Mouse (Mus musculus) MEL (cell line): ENCODE measurements at regions not wholly inside any gene's neighbourhood (a gene's known extent, or its start where the extent isn't known, plus 50 kb on each side); places are given as distances from the start of the nearest gene placed in this dataset.

Experiments
- DNase-seq: peaks from one replicate; pipeline ENCODE4 v3.0.0; 2011; ENCODE audit warnings: low read depth, low spot score
- H3K27ac ChIP-seq: 2 replicates; pipeline ENCODE4 v1.5.1; 2012; ENCODE audit warnings: low read depth, mild to moderate bottlenecking, control low read depth, low read length, moderate library complexity; ENCODE audit not compliant: control insufficient read depth
- H3K27me3 ChIP-seq, 2 experiments: fragments of 150-350 bp in 1 of 2; sonication (generic) in 1 of 2; 2 replicates each; pipeline ENCODE4 v1.6.1; 2012; ENCODE audit warnings: low read length in 2 of 2, mild to moderate bottlenecking in 2 of 2, improper control_type of control experiment in 1 of 2, moderate library complexity in 1 of 2; ENCODE audit not compliant: insufficient read depth in 2 of 2, control insufficient read depth in 1 of 2
- H3K36me3 ChIP-seq, 2 experiments: 2 replicates each; pipeline ENCODE4 v1.6.1; 2012 to 2014; ENCODE audit warnings: low read length in 2 of 2, improper control_type of control experiment in 1 of 2, inconsistent platforms in 1 of 2, mild to moderate bottlenecking in 1 of 2; ENCODE audit not compliant: insufficient read depth in 2 of 2, control insufficient read depth in 1 of 2
- H3K4me1 ChIP-seq, 2 experiments: fragments of 150-350 bp in 1 of 2; sonication (generic) in 1 of 2; 2 replicates each; pipeline ENCODE4 v1.6.1; 2012; ENCODE audit warnings: low read length in 2 of 2, improper control_type of control experiment in 1 of 2, mild to moderate bottlenecking in 1 of 2; ENCODE audit not compliant: insufficient read depth in 2 of 2, control insufficient read depth in 1 of 2
- H3K4me3 ChIP-seq, 2 experiments: fragments of 150-350 bp in 1 of 2; sonication (generic) in 1 of 2; 2 replicates each; pipeline ENCODE4 v1.5.1; 2012; ENCODE audit warnings: low read depth in 2 of 2, low read length in 2 of 2, mild to moderate bottlenecking in 2 of 2, moderate library complexity in 2 of 2, control low read depth in 1 of 2, improper control_type of control experiment in 1 of 2; ENCODE audit not compliant: control insufficient read depth in 1 of 2, insufficient read depth in 1 of 2
- H3K79me2 ChIP-seq: 2 replicates; pipeline ENCODE4 v1.6.1; 2012; ENCODE audit warnings: mild to moderate bottlenecking, low read length, moderate library complexity; ENCODE audit not compliant: control insufficient read depth, poor library complexity, insufficient read depth
- H3K9ac ChIP-seq: 2 replicates; pipeline ENCODE4 v1.6.1; 2012; ENCODE audit warnings: low read depth, mild to moderate bottlenecking, control low read depth, low read length, moderate library complexity; ENCODE audit not compliant: control insufficient read depth, poor library complexity, severe bottlenecking
- H3K9me3 ChIP-seq: fragments of 150-350 bp; sonication (generic); replicated peaks from 2 replicates; pipeline ENCODE4 v1.6.1; 2012; ENCODE audit warnings: mild to moderate bottlenecking, low read length, improper control_type of control experiment, moderate library complexity; ENCODE audit not compliant: insufficient read depth
- BHLHE40 ChIP-seq: IDR thresholded peaks from 2 replicates; pipeline ENCODE4 v1.6.1; 2012; ENCODE audit warnings: low read depth, mild to moderate bottlenecking, inconsistent platforms, low read length, improper control_type of control experiment, borderline replicate concordance
- CTCF ChIP-seq, 3 experiments: IDR thresholded peaks in 2 of 3; conservative IDR thresholded peaks in 1 of 3; 2 replicates each; pipeline ENCODE4 v1.5.1; 2011 to 2012; ENCODE audit warnings: low read length in 3 of 3, low read depth in 2 of 3, mild to moderate bottlenecking in 2 of 3, improper control_type of control experiment in 1 of 3, inconsistent platforms in 1 of 3, mixed read lengths in 1 of 3, moderate library complexity in 1 of 3; ENCODE audit not compliant: control insufficient read depth in 1 of 3, insufficient read depth in 1 of 3, poor library complexity in 1 of 3, severe bottlenecking in 1 of 3
- ELF1 ChIP-seq: IDR thresholded peaks from 2 replicates; pipeline ENCODE4 v1.6.1; 2014; ENCODE audit warnings: low read depth, mild to moderate bottlenecking, inconsistent platforms, low read length, improper control_type of control experiment, moderate library complexity
- EP300 ChIP-seq, 2 experiments: IDR thresholded peaks; 2 replicates each; pipeline ENCODE4 v1.6.1; 2011; ENCODE audit warnings: improper control_type of control experiment in 2 of 2, low read length in 2 of 2, low read depth in 1 of 2, mild to moderate bottlenecking in 1 of 2
- ETS1 ChIP-seq: IDR thresholded peaks from 2 replicates; pipeline ENCODE4 v1.6.1; 2012; ENCODE audit warnings: low read depth, mild to moderate bottlenecking, inconsistent platforms, low read length, improper control_type of control experiment, moderate library complexity
- GABPA ChIP-seq: IDR thresholded peaks from 2 replicates; pipeline ENCODE4 v1.6.1; 2012; ENCODE audit warnings: low read depth, mild to moderate bottlenecking, inconsistent platforms, low read length, improper control_type of control experiment, moderate library complexity
- GATA1 ChIP-seq: IDR thresholded peaks from 2 replicates; pipeline ENCODE4 v1.6.1; 2011; ENCODE audit warnings: low read depth, low read length, improper control_type of control experiment
- JUND ChIP-seq: IDR thresholded peaks from 2 replicates; pipeline ENCODE4 v1.6.1; 2011; ENCODE audit warnings: low read depth, mild to moderate bottlenecking, improper control_type of control experiment, low read length
- KAT2A ChIP-seq: conservative IDR thresholded peaks from 2 replicates; pipeline ENCODE4 v1.6.1; 2012; ENCODE audit warnings: low read depth, low read length, improper control_type of control experiment, inconsistent platforms
- MAZ ChIP-seq: IDR thresholded peaks from 2 replicates; pipeline ENCODE4 v1.6.1; 2012; ENCODE audit warnings: low read depth, mild to moderate bottlenecking, inconsistent platforms, low read length, improper control_type of control experiment
- MEF2A ChIP-seq: IDR thresholded peaks from 2 replicates; pipeline ENCODE4 v1.6.1; 2014; ENCODE audit warnings: low read depth, mild to moderate bottlenecking, inconsistent platforms, low read length, improper control_type of control experiment; ENCODE audit not compliant: poor library complexity, insufficient replicate concordance, severe bottlenecking; ENCODE audit errors: extremely low read depth
- MXI1 ChIP-seq: IDR thresholded peaks from 2 replicates; pipeline ENCODE4 v1.6.1; 2011; ENCODE audit warnings: mild to moderate bottlenecking, low read depth, low read length, improper control_type of control experiment
- MYC ChIP-seq: IDR thresholded peaks from 2 replicates; pipeline ENCODE4 v1.6.1; 2011; ENCODE audit warnings: low read depth, mild to moderate bottlenecking, low read length, improper control_type of control experiment, moderate library complexity
- NELFE ChIP-seq: IDR thresholded peaks from 2 replicates; pipeline ENCODE4 v1.6.1; 2011; ENCODE audit warnings: low read depth, low read length, improper control_type of control experiment
- POLR2A ChIP-seq, 2 experiments: IDR thresholded peaks; 2 replicates each; pipeline ENCODE4 v1.6.1; 2011 to 2012; ENCODE audit warnings: low read length in 2 of 2, mild to moderate bottlenecking in 2 of 2, control low read depth in 1 of 2, improper control_type of control experiment in 1 of 2, low read depth in 1 of 2, moderate library complexity in 1 of 2; ENCODE audit not compliant: control insufficient read depth in 1 of 2, insufficient read depth in 1 of 2, poor library complexity in 1 of 2
- POLR2AphosphoS2 ChIP-seq: IDR thresholded peaks from 2 replicates; pipeline ENCODE4 v1.6.1; 2011; ENCODE audit warnings: low read length, improper control_type of control experiment
- POLR2AphosphoS5 ChIP-seq: IDR thresholded peaks from 2 replicates; pipeline ENCODE4 v1.6.1; 2012; ENCODE audit warnings: low read depth, borderline replicate concordance, mild to moderate bottlenecking, inconsistent platforms, low read length, moderate library complexity, mixed read lengths
- RAD21 ChIP-seq: IDR thresholded peaks from 2 replicates; pipeline ENCODE4 v1.6.1; 2011; ENCODE audit warnings: mild to moderate bottlenecking, low read depth, low read length, improper control_type of control experiment
- RCOR1 ChIP-seq: IDR thresholded peaks from 2 replicates; pipeline ENCODE4 v1.6.1; 2012; ENCODE audit warnings: low read depth, mild to moderate bottlenecking, inconsistent platforms, low read length, improper control_type of control experiment
- SMC3 ChIP-seq: IDR thresholded peaks from 2 replicates; pipeline ENCODE4 v1.6.1; 2011; ENCODE audit warnings: low read depth, low read length, improper control_type of control experiment
- TBP ChIP-seq: IDR thresholded peaks from 2 replicates; pipeline ENCODE4 v1.8.0; 2011; ENCODE audit warnings: low read depth, low read length, improper control_type of control experiment
- TCF12 ChIP-seq: IDR thresholded peaks from 2 replicates; pipeline ENCODE4 v1.6.1; 2014; ENCODE audit warnings: low read depth, mild to moderate bottlenecking, inconsistent platforms, low read length, improper control_type of control experiment, moderate library complexity
- USF1 ChIP-seq: IDR thresholded peaks from 2 replicates; pipeline ENCODE4 v1.6.1; 2014; ENCODE audit warnings: low read depth, mild to moderate bottlenecking, inconsistent platforms, low read length, improper control_type of control experiment, moderate library complexity
- ZC3H11A ChIP-seq: IDR thresholded peaks from 2 replicates; pipeline ENCODE4 v1.6.1; 2012; ENCODE audit warnings: low read depth, mild to moderate bottlenecking, inconsistent platforms, low read length, improper control_type of control experiment
- ZKSCAN1 ChIP-seq: IDR thresholded peaks from 2 replicates; pipeline ENCODE4 v1.6.1; 2012; ENCODE audit warnings: low read depth, mild to moderate bottlenecking, inconsistent platforms, low read length, improper control_type of control experiment, moderate library complexity

DNA sequence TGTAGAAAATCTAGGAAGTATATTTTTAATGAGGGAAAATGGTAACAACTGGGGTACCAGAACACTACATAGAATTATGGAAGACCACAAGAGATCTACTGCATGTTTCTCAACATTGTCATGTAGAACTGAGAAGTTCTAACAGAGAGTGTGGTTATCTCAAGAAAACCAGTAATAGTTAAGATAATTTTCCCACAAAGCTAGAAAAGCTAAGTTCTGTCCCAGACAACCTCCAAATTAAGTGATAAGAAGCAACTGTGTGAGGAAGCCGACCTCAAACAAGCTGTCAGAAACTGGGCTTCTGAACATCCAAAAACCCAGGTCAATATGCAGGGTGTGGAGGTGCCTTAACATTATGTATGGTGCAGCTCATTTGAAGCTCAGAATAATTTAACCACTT lies 261.4 kb upstream of the Speer4f2 start:
- H3K4me3 ChIP-seq: peak overlapping the region in 1 of 2 experiments; percentile 6; a peak in 1 of 4 replicates
- TF ChIP-seq POLR2AphosphoS5 (no peak), NELFE (no peak), MAZ (no peak), RCOR1 (peak; percentile 83; the same call in 1 of the 2 replicates), ETS1 (peak; percentile 61), BHLHE40 (no peak), GABPA (no peak), GATA1 (peak; percentile 80), MYC (no peak), ELF1 (no peak), RAD21 (no peak; the same call in 1 of the 2 replicates), TCF12 (peak; percentile 49), POLR2A (IDR thresholded peaks at IDR 0.05; ENCODE audit: control insufficient read depth in 1 of 2, insufficient read depth in 1 of 2, low read depth in 1 of 2, low read length in 2 of 2, poor library complexity in 1 of 2) (no peak), EP300 (IDR thresholded peaks at IDR 0.05; ENCODE audit: low read depth in 1 of 2, low read length in 2 of 2) (peak; percentile 81 to 85), JUND (no peak), MEF2A (no peak), CTCF (IDR thresholded peaks at IDR 0.05 in 2 of 3, conservative IDR thresholded peaks at IDR 0.05 in 1 of 3; ENCODE audit: control insufficient read depth in 1 of 3, insufficient read depth in 1 of 3, low read depth in 2 of 3, low read length in 3 of 3, poor library complexity in 1 of 3, severe bottlenecking in 1 of 3) (no peak), KAT2A (no peak), SMC3 (no peak)
- DNase-seq: peak; percentile 46

DNA sequence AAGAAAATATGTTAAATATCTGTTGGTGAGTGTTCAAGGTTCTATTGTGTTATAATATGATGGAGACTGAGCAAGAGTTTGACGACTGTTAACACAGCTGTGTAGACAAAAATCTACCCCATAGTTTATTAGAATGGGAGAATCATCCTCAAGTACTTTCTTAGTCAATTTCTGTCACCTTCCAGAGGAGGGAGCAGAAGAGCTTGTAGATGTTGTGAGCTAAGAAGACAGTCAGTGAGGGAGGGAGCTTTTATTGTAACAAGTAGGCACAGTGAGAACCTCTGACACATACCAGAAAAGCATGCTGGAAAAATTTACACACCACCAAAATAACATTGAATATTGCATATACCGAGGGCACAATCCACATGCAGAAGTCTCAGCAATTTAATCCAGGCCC lies 261.0 kb upstream of the Speer4f2 start:
- no peaks in the 10 kb centered on the region for H3K79me2 ChIP-seq
- peaks cover 0 to 14% of the 10 kb centered on the region in 2 experiments; a peak in 2 of 4 replicates for H3K36me3 ChIP-seq
- H3K4me3 ChIP-seq: peak overlapping the region in 1 of 2 experiments; percentile 6; a peak in 1 of 4 replicates
- TF ChIP-seq RAD21: peak; percentile 70
- TF ChIP-seq MXI1: no peak
- TF ChIP-seq GATA1: no peak
- TF ChIP-seq JUND: no peak
- TF ChIP-seq USF1: no peak
- TF ChIP-seq KAT2A: no peak
- TF ChIP-seq CTCF (IDR thresholded peaks at IDR 0.05 in 2 of 3, conservative IDR thresholded peaks at IDR 0.05 in 1 of 3; ENCODE audit: control insufficient read depth in 1 of 3, insufficient read depth in 1 of 3, low read depth in 2 of 3, low read length in 3 of 3, poor library complexity in 1 of 3, severe bottlenecking in 1 of 3): peak in 1 of 3 experiments; percentile 62; a peak in 2 of 6 replicates
- TF ChIP-seq TBP: no peak
- no peak for TF ChIP-seq MAZ
- no peak for TF ChIP-seq ZKSCAN1
- TF ChIP-seq SMC3: peak; percentile 74
- no peak for TF ChIP-seq POLR2AphosphoS2
- peak; percentile 60 for TF ChIP-seq ZC3H11A
- no peak for TF ChIP-seq ELF1
- no peak overlapping the region for H3K9ac ChIP-seq
- H3K9me3 ChIP-seq: no peaks in the 10 kb centered on the region
- peaks cover 3 to 4% of the 10 kb centered on the region in 2 experiments for H3K4me1 ChIP-seq
- DNase-seq: peak; percentile 71
- no peaks in the 10 kb centered on the region for H3K27me3 ChIP-seq
- no peak overlapping the region for H3K27ac ChIP-seq

More for the DNA sequence above, 261.4 kb upstream of the Speer4f2 start:
- H3K4me1 ChIP-seq: peaks cover 3 to 4% of the 10 kb centered on the region in 2 experiments
- H3K27me3 ChIP-seq: no peaks in the 10 kb centered on the region
- no peaks in the 10 kb centered on the region for H3K79me2 ChIP-seq
- H3K27ac ChIP-seq: no peak overlapping the region
- no peak overlapping the region for H3K9ac ChIP-seq
- H3K36me3 ChIP-seq: peaks cover 0 to 14% of the 10 kb centered on the region in 2 experiments; a peak in 2 of 4 replicates
- no peaks in the 10 kb centered on the region for H3K9me3 ChIP-seq
